Mouse (Mus musculus): ENCODE results near the gene Tgfb3.

Gene Tgfb3

DNA sequence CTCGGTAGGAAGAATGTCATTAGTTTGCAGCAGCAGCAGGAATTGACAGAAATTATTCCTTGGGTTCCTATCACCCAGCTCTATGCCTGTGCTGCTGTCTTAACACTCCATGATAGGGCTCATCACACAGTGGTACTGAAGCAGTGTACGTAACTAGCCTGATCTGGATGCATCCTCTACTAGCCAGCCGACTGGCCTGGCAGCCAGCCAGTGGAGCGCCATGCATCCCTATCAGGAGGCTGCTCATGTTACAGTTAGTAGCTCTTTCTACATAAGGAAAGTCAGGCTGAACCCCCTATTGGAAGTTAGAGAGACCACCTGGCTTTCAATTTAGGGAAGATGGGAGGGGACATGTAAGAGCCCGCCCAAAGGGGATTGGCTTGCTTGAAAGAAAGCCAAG is 51.8 kb downstream of the Tgfb3 start:
- DNase-seq (ENCODE audit: low spot score) = no peak

GRCm38 (mm10) chr12:86025480-86025879 is 53.4 kb downstream of the Tgfb3 start:
- DNase-seq (ENCODE audit: low spot score) = no peak

DNA sequence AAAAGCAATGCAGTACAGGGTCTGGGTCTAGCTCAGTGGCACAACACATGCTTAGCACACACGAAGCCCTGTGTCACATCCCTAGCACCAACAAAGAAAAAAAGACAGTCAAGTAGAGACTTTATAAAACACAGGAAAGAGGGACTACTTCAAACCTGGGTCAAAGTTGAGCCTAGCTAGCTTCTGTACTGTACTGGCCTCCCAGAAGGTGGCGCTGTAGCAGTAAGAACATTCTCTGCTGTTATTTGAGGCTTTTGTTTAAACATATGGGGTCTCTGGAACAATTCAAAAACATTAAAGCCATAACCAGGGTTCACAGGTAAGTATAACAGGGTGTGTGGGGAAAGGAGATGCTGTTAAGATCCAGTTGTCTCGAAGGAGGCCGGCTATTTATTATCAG is 54.4 kb downstream of the Tgfb3 start:
- DNase-seq (ENCODE audit: low spot score) = peak; percentile 31

DNA sequence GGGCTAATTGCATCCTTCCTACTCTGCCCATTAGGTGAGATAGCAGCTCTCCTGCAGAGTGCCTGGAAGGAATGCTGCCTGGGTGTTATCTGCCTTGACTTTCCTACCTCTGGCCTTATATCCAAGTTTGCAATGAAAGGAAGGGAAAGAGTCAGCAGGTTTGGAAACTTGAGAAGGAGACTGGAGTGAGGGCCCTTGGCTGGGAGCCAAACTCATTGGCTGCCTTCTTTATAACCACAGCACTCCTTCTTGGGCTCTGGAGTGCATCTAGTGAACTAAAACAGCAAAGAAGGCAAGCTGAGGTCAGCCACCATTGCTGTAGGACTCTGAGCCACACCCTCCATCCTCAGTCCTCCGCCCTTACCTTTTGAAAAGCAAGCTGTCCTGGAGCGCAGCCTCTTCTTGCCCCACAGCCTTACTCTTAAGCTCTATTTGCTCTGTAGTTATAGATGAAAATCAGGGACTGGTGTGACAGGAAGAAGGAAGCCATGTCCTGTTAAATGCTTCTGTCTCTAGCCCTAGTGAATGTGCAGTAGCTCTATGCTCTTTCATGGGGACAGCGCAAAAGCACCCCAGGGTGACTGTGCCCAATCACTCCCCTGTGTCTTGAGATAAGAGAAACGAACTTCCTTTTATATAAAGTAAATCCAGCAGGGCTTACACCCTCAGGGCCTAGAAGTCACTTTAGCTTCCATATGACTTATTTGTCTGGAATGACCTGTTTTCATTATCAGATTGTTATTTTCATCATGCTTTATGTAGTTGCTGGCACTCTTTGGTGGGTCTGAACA is 55.6 kb downstream of the Tgfb3 start:
- no peak for DNase-seq (ENCODE audit: low spot score)

- DNase-seq (ENCODE audit: low spot score) = no peak
Observed at GRCm38 (mm10) chr12:86022282-86022984, 56.4 kb downstream of the Tgfb3 start.

GRCm38 (mm10) chr12:86021583-86021982 is 57.3 kb downstream of the Tgfb3 start:
- DNase-seq (ENCODE audit: low spot score) = no peak

GRCm38 (mm10) chr12:86017360-86017759 is 61.5 kb downstream of the Tgfb3 start:
- DNase-seq (ENCODE audit: low spot score) = no peak

- DNase-seq (ENCODE audit: low spot score) = no peak
Observed at GRCm38 (mm10) chr12:86015114-86015513, 63.7 kb downstream of the Tgfb3 start.

- DNase-seq (ENCODE audit: low spot score) = no peak
Observed at GRCm38 (mm10) chr12:86014621-86015020, 64.2 kb downstream of the Tgfb3 start.

GRCm38 (mm10) chr12:86014174-86014573 is 64.7 kb downstream of the Tgfb3 start:
- DNase-seq (ENCODE audit: low spot score) = no peak

- no peak for DNase-seq (ENCODE audit: low spot score)
Observed at GRCm38 (mm10) chr12:86012195-86012594, 66.6 kb downstream of the Tgfb3 start.

DNA sequence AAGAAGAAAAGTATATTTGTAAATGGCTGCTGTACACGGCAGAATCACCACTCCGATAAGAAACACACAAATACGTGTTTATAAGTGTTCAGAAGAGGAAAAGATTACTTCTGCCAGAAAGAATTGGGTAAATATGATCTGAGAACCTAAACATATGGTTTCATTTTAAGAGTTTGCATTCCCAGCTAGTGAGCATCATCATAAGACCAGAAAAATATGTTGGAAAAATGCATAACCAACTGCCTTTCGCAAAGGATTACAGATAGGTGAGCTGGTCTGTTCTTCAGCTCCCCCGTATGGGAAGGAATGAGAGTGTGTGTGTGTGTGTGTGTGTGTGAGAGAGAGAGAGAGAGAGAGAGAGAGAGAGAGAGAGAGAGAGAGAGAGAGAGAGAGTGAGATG is 68.2 kb downstream of the Tgfb3 start:
- no peak for DNase-seq (ENCODE audit: low spot score)

- DNase-seq (ENCODE audit: low spot score) = no peak
Observed at GRCm38 (mm10) chr12:86007377-86007776, 71.5 kb downstream of the Tgfb3 start.
